Mouse (Mus musculus): Measurements from ENCODE around the gene Tmem131. TPM values are rescaled to one million over a fixed set of nuclear protein-coding genes. Genes with fewer than 3 reads are reported as not detected.

Gene Tmem131
- total and polyA plus RNA-seq, 3 experiments, result 9.7 to 39.9 (median 11.5) TPM

- H3K36me3 ChIP-seq (replicated peaks in 1 of 2; ENCODE audit: control insufficient read depth in 1 of 2, insufficient read depth in 1 of 2, low read length in 1 of 2), result peaks cover under 1 to 47% of the 10 kb centered on the region in 2 experiments
- TF ChIP-seq RAD21 (IDR thresholded peaks at IDR 0.05; ENCODE audit: low read depth, low read length) (no peak), JUN (IDR thresholded peaks at IDR 0.05; ENCODE audit: insufficient read depth, low read depth, low read length) (no peak), GABPA (IDR thresholded peaks at IDR 0.05; ENCODE audit: insufficient replicate concordance, low read depth, low read length) (no peak), ZKSCAN1 (IDR thresholded peaks at IDR 0.05; ENCODE audit: borderline replicate concordance, low read depth, low read length) (no peak)
- no peak overlapping the region for H3K27ac ChIP-seq (ENCODE audit: insufficient read depth, low read depth)
- no peak overlapping the region for H3K9ac ChIP-seq (ENCODE audit: insufficient read depth, low read depth)
- DNase-seq (ENCODE audit: extremely low read depth), result no peak
- H3K9me3 ChIP-seq (replicated peaks; ENCODE audit: low read length), result no peaks in the 10 kb centered on the region
- H3K4me2 ChIP-seq (ENCODE audit: insufficient read depth, low read depth, poor library complexity, severe bottlenecking), result no peak overlapping the region
- H3K4me1 ChIP-seq (ENCODE audit: control insufficient read depth in 1 of 2, insufficient read depth in 2 of 2), result peaks cover 0 to 6% of the 10 kb centered on the region in 2 experiments; a peak in 1 of 4 replicates
- no peak overlapping the region for H3K4me3 ChIP-seq (replicated peaks in 1 of 3; ENCODE audit: low read depth in 2 of 3, low read length in 2 of 3, poor library complexity in 1 of 3)
- no peaks in the 10 kb centered on the region for H3K79me2 ChIP-seq (replicated peaks; ENCODE audit: control insufficient read depth, extremely low read depth, insufficient read depth, poor library complexity, severe bottlenecking)
- dilution Hi-C loops (cut with MboI; ENCODE audit: extremely low pct_ligation_motif_present, extremely low pct_unique_long_range_greater_than_20kb, low sequenced_read_pairs), result no loop called here
- in situ Hi-C loops (cut with MboI; ENCODE audit: low pct_ligation_motif_present, low pct_unique_long_range_greater_than_20kb, low sequenced_read_pairs), result no loop called here
- H3K27me3 ChIP-seq (replicated peaks), result no peaks in the 10 kb centered on the region
These were observed 83.0 kb downstream of the Tmem131 start for GRCm38 (mm10) chr1:36860431-36860849.

- H3K4me1 ChIP-seq (ENCODE audit: control insufficient read depth in 1 of 2, insufficient read depth in 2 of 2), result peaks cover 0 to 6% of the 10 kb centered on the region in 2 experiments; a peak in 1 of 4 replicates
- H3K27me3 ChIP-seq (replicated peaks), result no peaks in the 10 kb centered on the region
- H3K9me3 ChIP-seq (replicated peaks; ENCODE audit: low read length), result no peaks in the 10 kb centered on the region
- no peaks in the 10 kb centered on the region; the same call in 1 of the 2 replicates for H3K79me2 ChIP-seq (replicated peaks; ENCODE audit: control insufficient read depth, extremely low read depth, insufficient read depth, poor library complexity, severe bottlenecking)
- in situ Hi-C loops (cut with MboI; ENCODE audit: low pct_ligation_motif_present, low pct_unique_long_range_greater_than_20kb, low sequenced_read_pairs), result no loop called here
- no peak overlapping the region for H3K27ac ChIP-seq (ENCODE audit: insufficient read depth, low read depth)
- DNase-seq (ENCODE audit: extremely low read depth), result no peak
- H3K4me3 ChIP-seq (replicated peaks in 1 of 3; ENCODE audit: low read depth in 2 of 3, low read length in 2 of 3, poor library complexity in 1 of 3), result no peak overlapping the region
- no peak overlapping the region for H3K4me2 ChIP-seq (ENCODE audit: insufficient read depth, low read depth, poor library complexity, severe bottlenecking)
- TF ChIP-seq E2F4 (IDR thresholded peaks at IDR 0.05; ENCODE audit: insufficient replicate concordance, low read depth, low read length), result no peak
- no peak for TF ChIP-seq CTCF (conservative IDR thresholded peaks at IDR 0.05 in 1 of 2, IDR thresholded peaks at IDR 0.05 in 1 of 2; ENCODE audit: low read depth in 2 of 2, low read length in 2 of 2)
- TF ChIP-seq NELFE (IDR thresholded peaks at IDR 0.05; ENCODE audit: low read depth, low read length), result no peak
- dilution Hi-C loops (cut with MboI; ENCODE audit: extremely low pct_ligation_motif_present, extremely low pct_unique_long_range_greater_than_20kb, low sequenced_read_pairs), result no loop called here
- peaks cover 5 to 54% of the 10 kb centered on the region in 2 experiments for H3K36me3 ChIP-seq (replicated peaks in 1 of 2; ENCODE audit: control insufficient read depth in 1 of 2, insufficient read depth in 1 of 2, low read length in 1 of 2)
- H3K9ac ChIP-seq (ENCODE audit: insufficient read depth, low read depth), result no peak overlapping the region
These were observed 86.4 kb downstream of the Tmem131 start for GRCm38 (mm10) chr1:36857081-36857480.

- peaks cover 6 to 46% of the 10 kb centered on the region in 2 experiments for H3K36me3 ChIP-seq (replicated peaks in 1 of 2; ENCODE audit: control insufficient read depth in 1 of 2, insufficient read depth in 1 of 2, low read length in 1 of 2)
- H3K27ac ChIP-seq (ENCODE audit: insufficient read depth, low read depth), result no peak overlapping the region
- H3K27me3 ChIP-seq (replicated peaks), result no peaks in the 10 kb centered on the region
- dilution Hi-C loops (cut with MboI; ENCODE audit: extremely low pct_ligation_motif_present, extremely low pct_unique_long_range_greater_than_20kb, low sequenced_read_pairs), result no loop called here
- H3K79me2 ChIP-seq (replicated peaks; ENCODE audit: control insufficient read depth, extremely low read depth, insufficient read depth, poor library complexity, severe bottlenecking), result no peaks in the 10 kb centered on the region; the same call in 1 of the 2 replicates
- H3K9me3 ChIP-seq (replicated peaks; ENCODE audit: low read length), result no peaks in the 10 kb centered on the region
- no peak for DNase-seq (ENCODE audit: extremely low read depth)
- no peak overlapping the region for H3K4me3 ChIP-seq (replicated peaks in 1 of 3; ENCODE audit: low read depth in 2 of 3, low read length in 2 of 3, poor library complexity in 1 of 3)
- H3K9ac ChIP-seq (ENCODE audit: insufficient read depth, low read depth), result no peak overlapping the region
- TF ChIP-seq POLR2A (IDR thresholded peaks at IDR 0.05; ENCODE audit: low read depth, low read length) (no peak), EP300 (IDR thresholded peaks at IDR 0.05; ENCODE audit: low read length) (no peak), TBP (conservative IDR thresholded peaks at IDR 0.05; ENCODE audit: low read depth, low read length) (no peak), MAFK (IDR thresholded peaks at IDR 0.05; ENCODE audit: insufficient replicate concordance, low read length) (no peak), BHLHE40 (IDR thresholded peaks at IDR 0.05; ENCODE audit: low read depth, low read length) (no peak), ELF1 (IDR thresholded peaks at IDR 0.05; ENCODE audit: low read depth, low read length) (no peak), MEF2A (IDR thresholded peaks at IDR 0.05; ENCODE audit: borderline replicate concordance, low read depth, low read length) (no peak), SIN3A (IDR thresholded peaks at IDR 0.05; ENCODE audit: low read length) (no peak), JUN (IDR thresholded peaks at IDR 0.05; ENCODE audit: insufficient read depth, low read depth, low read length) (no peak), E2F4 (IDR thresholded peaks at IDR 0.05; ENCODE audit: insufficient replicate concordance, low read depth, low read length) (no peak), MXI1 (IDR thresholded peaks at IDR 0.05; ENCODE audit: low read depth, low read length) (no peak), GABPA (IDR thresholded peaks at IDR 0.05; ENCODE audit: insufficient replicate concordance, low read depth, low read length) (no peak), MYC (IDR thresholded peaks at IDR 0.05; ENCODE audit: low read depth, low read length) (no peak), HCFC1 (IDR thresholded peaks at IDR 0.05; ENCODE audit: low read depth, low read length) (no peak), ZMIZ1 (IDR thresholded peaks at IDR 0.05; ENCODE audit: low read depth, low read length) (no peak), PAX5 (IDR thresholded peaks at IDR 0.05; ENCODE audit: low read length) (no peak), POLR2AphosphoS2 (IDR thresholded peaks at IDR 0.05; ENCODE audit: low read depth, low read length) (no peak), NRF1 (IDR thresholded peaks at IDR 0.05; ENCODE audit: low read depth, low read length) (no peak)
- in situ Hi-C loops (cut with MboI; ENCODE audit: low pct_ligation_motif_present, low pct_unique_long_range_greater_than_20kb, low sequenced_read_pairs), result no loop called here
- H3K4me1 ChIP-seq (ENCODE audit: control insufficient read depth in 1 of 2, insufficient read depth in 2 of 2), result peaks cover 0 to 6% of the 10 kb centered on the region in 2 experiments; a peak in 1 of 4 replicates
- no peak overlapping the region for H3K4me2 ChIP-seq (ENCODE audit: insufficient read depth, low read depth, poor library complexity, severe bottlenecking)
These were observed 89.2 kb downstream of the Tmem131 start for GRCm38 (mm10) chr1:36854198-36854765.

Data from CH12.LX (cell line).